Mouse (Mus musculus) spleen, adult 2 months (tissue): ENCODE measurements around the gene Agbl5. TPM values are rescaled to one million over a fixed set of nuclear protein-coding genes. Genes with fewer than 3 reads are reported as not detected.

Experiments
- DNase-seq, 2 experiments: peaks; one replicate each; pipeline versions ENCODE4 v3.0.0 to v3.0.0-alpha.2; 2012 to 2021; ENCODE audit warnings: low spot score in 2 of 2, low read depth in 1 of 2
- H3K27ac ChIP-seq: fragments of 200-500 bp; 2 replicates; pipeline ENCODE4 v1.5.1; 2012; ENCODE audit warnings: low read length, inconsistent platforms; ENCODE audit not compliant: insufficient read depth
- H3K27me3 ChIP-seq: fragments of 200-500 bp; 2 replicates; pipeline ENCODE4 v1.6.1; 2012; ENCODE audit warnings: mild to moderate bottlenecking, moderate library complexity, low read length, inconsistent platforms; ENCODE audit not compliant: control insufficient read depth, insufficient read depth
- H3K36me3 ChIP-seq: fragments of 200-500 bp; 2 replicates; pipeline ENCODE4 v1.6.1; 2012; ENCODE audit warnings: mild to moderate bottlenecking, low read length, inconsistent platforms; ENCODE audit not compliant: control insufficient read depth, insufficient read depth
- H3K4me1 ChIP-seq: fragments of 200-500 bp; 2 replicates; pipeline ENCODE4 v1.6.1; 2011; ENCODE audit warnings: inconsistent platforms; ENCODE audit not compliant: control insufficient read depth, insufficient read depth, insufficient read length
- H3K4me3 ChIP-seq: fragments of 200-500 bp; 2 replicates; pipeline ENCODE4 v1.5.1; 2011; ENCODE audit warnings: mild to moderate bottlenecking, inconsistent platforms; ENCODE audit not compliant: insufficient read depth, insufficient read length; ENCODE audit errors: extremely low read depth
- CTCF ChIP-seq: fragments of 200-500 bp; IDR thresholded peaks from 2 replicates; pipeline ENCODE4 v1.5.1; 2011; ENCODE audit warnings: mild to moderate bottlenecking, inconsistent platforms; ENCODE audit not compliant: insufficient read depth, insufficient read length, insufficient replicate concordance; ENCODE audit errors: extremely low read depth
- POLR2A ChIP-seq: fragments of 200-500 bp; IDR thresholded peaks from 2 replicates; pipeline ENCODE4 v1.6.1; 2011; ENCODE audit warnings: low read depth, low read length, inconsistent platforms
- WGBS: fragments of 180-500 bp; shearing (Covaris S2); methylation state at CpG from one replicate; pipeline ENCODE4 v1.1.7; 2018; 5-methylcytosine and 5-hydroxymethylcytosine counted together
- polyA plus RNA-seq: library from polyadenylated mRNA; depleted of rRNA; stranded (reverse); fragments of >200 nt; gene quantifications from 2 replicates; pipeline ENCODE4 v1.2.3, GENCODE M21; 2012; rRNA removed

Gene Agbl5
- polyA plus RNA-seq: 11.6 and 16.1 TPM in 2 replicates

GRCm38 (mm10) chr5:30888337-30889087 lies at the start of gene Agbl5:
Gene Agbl5 (plus strand): TSS chr5:30888694.
- peaks cover 4% of the 10 kb centered on the region for H3K36me3 ChIP-seq
- H3K4me3 ChIP-seq: peak within 1 kb of the TSS; percentile 81
- H3K4me1 ChIP-seq: no peaks in the 10 kb centered on the region; the same call in 1 of the 2 replicates
- under 1% methylated on average over 42 of the region's 42 CpGs for WGBS
- peak; percentile 82 to 90 for DNase-seq
- peak within 1 kb of the TSS; percentile 89 for H3K27ac ChIP-seq
- no peaks in the 10 kb centered on the region for H3K27me3 ChIP-seq
- TF ChIP-seq CTCF (no peak), POLR2A (no peak)

DNA sequence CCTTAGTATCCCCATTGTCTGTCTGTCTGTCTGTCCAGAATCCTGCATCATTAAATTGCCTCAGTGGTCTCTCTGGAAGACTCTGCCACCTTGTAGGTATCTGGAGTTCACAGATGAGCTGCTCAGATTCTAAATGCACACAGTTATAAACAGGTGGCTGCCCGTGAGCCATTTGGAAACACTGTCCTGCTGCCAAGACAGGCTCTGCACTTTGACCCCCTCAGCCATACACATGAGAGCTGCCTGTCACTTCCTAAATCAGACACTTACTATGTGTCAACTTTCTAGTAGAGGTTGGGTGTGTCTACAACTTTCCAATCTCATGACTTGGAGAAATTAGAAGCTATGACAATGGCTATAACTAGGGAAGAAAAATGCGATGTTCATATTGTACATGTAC lies 48.8 kb upstream of the Agbl5 start:
- H3K36me3 ChIP-seq: no peaks in the 10 kb centered on the region
- DNase-seq: no peak
- no peaks in the 10 kb centered on the region for H3K27me3 ChIP-seq
- no peak overlapping the region for H3K27ac ChIP-seq
- WGBS: 90% methylated on average over 2 of the region's 2 CpGs
- no peaks in the 10 kb centered on the region for H3K4me1 ChIP-seq
- TF ChIP-seq CTCF (no peak), POLR2A (no peak)
- H3K4me3 ChIP-seq: no peak overlapping the region

- H3K27me3 ChIP-seq: no peaks in the 10 kb centered on the region
- TF ChIP-seq POLR2A: no peak
- TF ChIP-seq CTCF: no peak
- no peaks in the 10 kb centered on the region for H3K4me1 ChIP-seq
- WGBS: 74% methylated on average over 3 of the region's 3 CpGs
- H3K36me3 ChIP-seq: no peaks in the 10 kb centered on the region
- H3K4me3 ChIP-seq: no peak overlapping the region
- H3K27ac ChIP-seq: no peak overlapping the region
- no peak for DNase-seq
Measured at GRCm38 (mm10) chr5:30841896-30842295, 46.6 kb upstream of the Agbl5 start.

DNA sequence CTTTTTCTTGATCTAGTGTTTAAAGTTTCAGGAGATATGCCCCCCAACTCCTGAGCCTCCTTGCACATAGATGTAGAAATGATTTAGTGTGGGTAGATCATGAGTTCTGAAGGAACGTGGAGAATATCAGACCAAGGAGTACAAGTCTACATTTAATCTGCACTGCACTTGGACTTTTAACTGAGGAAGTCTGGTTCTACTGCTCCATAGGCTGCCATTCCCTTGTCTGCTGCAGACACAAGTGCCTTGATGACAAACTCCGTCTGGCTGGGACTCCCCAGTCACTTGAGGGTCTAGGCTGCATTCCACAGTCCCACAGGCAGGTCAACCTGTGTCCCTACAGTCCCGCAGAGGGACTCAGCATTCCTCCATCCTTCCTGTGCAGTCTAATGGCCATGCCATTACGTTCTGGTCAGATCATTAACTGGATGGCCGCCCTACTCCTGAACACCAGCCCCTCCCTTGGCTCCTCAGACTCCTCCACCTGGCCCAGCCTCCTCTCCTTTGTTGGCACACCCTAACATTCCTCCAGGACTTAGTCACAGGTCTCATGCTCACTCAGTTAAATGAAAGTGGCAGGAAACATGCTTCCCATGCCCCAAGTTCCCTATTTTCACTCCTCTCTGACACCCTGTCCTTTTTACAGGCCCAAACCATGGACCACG lies 38.5 kb upstream of the Agbl5 start:
- no peak for DNase-seq
- Histone ChIP-seq H3K27ac (no peak overlapping the region), H3K36me3 (no peaks in the 10 kb centered on the region), H3K4me1 (no peaks in the 10 kb centered on the region), H3K27me3 (no peaks in the 10 kb centered on the region), H3K4me3 (no peak overlapping the region)
- TF ChIP-seq CTCF (no peak), POLR2A (no peak)
- WGBS: 80% methylated on average over 6 of the region's 6 CpGs

DNA sequence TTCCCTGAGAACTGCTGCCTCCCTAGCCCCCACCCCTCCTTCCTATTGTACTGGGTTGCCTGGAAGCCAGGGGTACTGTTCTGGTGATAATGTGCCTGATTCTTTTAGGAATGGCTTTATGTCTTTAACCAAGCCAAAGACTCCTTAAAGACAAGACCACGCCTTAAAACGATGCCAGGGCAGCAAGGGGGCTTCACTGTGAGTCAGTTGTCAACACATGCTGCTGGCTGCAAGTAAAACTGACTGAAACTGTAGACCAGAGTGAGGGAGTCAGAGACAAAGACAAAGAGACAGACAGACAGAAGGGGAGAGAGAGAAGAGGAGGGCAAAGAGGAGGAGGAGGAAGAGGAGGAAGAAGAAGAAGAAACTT lies 38.0 kb upstream of the Agbl5 start:
- 77% methylated on average over 2 of the region's 2 CpGs for WGBS
- no peaks in the 10 kb centered on the region for H3K36me3 ChIP-seq

DNA sequence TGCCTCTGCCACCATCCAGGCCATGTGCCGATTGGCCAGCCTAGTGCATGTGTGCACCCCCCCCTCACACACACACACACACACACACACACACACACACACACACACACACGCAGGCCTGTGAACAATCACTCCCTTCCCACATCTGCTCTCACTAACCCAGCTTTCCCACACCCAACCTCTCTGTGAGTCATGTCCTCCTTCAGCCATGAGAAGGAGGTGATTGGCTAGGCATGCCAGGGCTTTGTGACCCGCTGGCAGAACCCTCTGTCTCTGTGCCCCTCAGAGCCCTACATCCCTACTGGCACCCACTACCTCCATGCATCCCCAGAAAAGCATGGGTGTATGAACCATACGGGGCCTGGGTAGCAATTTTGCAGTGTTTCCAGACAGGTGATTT lies 35.0 kb upstream of the Agbl5 start:
- no peaks in the 10 kb centered on the region for H3K27me3 ChIP-seq
- 86% methylated on average over 4 of the region's 4 CpGs for WGBS
- H3K36me3 ChIP-seq: no peaks in the 10 kb centered on the region
- no peak for DNase-seq
- TF ChIP-seq CTCF: no peak
- no peak for TF ChIP-seq POLR2A
- H3K4me1 ChIP-seq: no peaks in the 10 kb centered on the region
- H3K4me3 ChIP-seq: no peak overlapping the region
- no peak overlapping the region for H3K27ac ChIP-seq

More for the DNA sequence above, 38.0 kb upstream of the Agbl5 start:
- DNase-seq: no peak
- TF ChIP-seq CTCF: no peak
- no peak for TF ChIP-seq POLR2A
- Histone ChIP-seq H3K27me3 (no peaks in the 10 kb centered on the region), H3K4me1 (no peaks in the 10 kb centered on the region), H3K4me3 (no peak overlapping the region), H3K27ac (no peak overlapping the region)

DNA sequence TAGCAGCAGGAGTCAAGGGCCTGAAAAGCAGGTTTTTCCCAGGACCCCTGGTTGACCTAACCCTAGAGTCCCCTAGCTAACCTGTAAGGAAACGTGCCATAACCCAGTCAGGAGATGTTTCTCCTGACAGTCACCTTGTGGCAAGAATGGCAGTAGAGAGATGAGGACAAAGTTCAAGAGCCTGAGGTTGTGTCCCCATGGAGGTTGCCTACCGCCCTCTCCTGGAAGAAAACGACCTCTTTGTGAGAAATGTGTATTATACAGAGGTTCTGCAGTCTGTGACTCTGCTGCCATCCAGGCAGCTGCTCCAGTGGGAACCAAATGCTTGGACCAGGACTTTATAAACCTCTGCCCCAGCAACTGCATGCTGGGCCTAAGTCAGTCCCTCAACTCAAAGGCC lies 32.8 kb upstream of the Agbl5 start:
- H3K36me3 ChIP-seq: no peaks in the 10 kb centered on the region
- no peak for TF ChIP-seq POLR2A
- no peak for TF ChIP-seq CTCF
- H3K4me1 ChIP-seq: no peaks in the 10 kb centered on the region
- no peak overlapping the region for H3K4me3 ChIP-seq
- H3K27me3 ChIP-seq: no peaks in the 10 kb centered on the region
- WGBS: 72% methylated on average over 3 of the region's 3 CpGs
- H3K27ac ChIP-seq: no peak overlapping the region
- DNase-seq: no peak
